Mouse (Mus musculus): ENCODE data around the gene Omp. TPM values are rescaled to one million over a fixed set of nuclear protein-coding genes. Genes with fewer than 3 reads are reported as not detected.
"Not testable (repeated sequence)": the region's sequence is repeated elsewhere in the genome, so short reads cannot be mapped to it uniquely, and the experiment has no call there.

The Omp gene
- 0.10 TPM in 2 replicates for polyA plus RNA-seq (2016; fragmentation: Nextera tagmentation; extraction: Ambion mirVana)

GRCm38 (mm10) chr7:98145402-98145801 is at the start of gene Omp:
Gene Omp, minus strand, starts transcription at chr7:98145502.
- 0 out of 2 replicates have a peak within 1 kb of the TSS, but pooled peaks have one; percentile 13 for H3K27ac ChIP-seq (replicated peaks)
- H3K27me3 ChIP-seq (ENCODE audit: low read depth, poor library complexity, severe bottlenecking) = no peaks in the 10 kb centered on the region
- no peaks in the 10 kb centered on the region for H3K9me3 ChIP-seq (replicated peaks)
- H3K4me3 ChIP-seq = no peak within 1 kb of the TSS
- WGBS = 96% methylated on average over 5 of the region's 5 CpGs
- DNase-seq (ENCODE audit: low spot score) = no peak
- H3K36me3 ChIP-seq = no peaks in the 10 kb centered on the region
- H3K4me1 ChIP-seq = peaks cover 60% of the 10 kb centered on the region

- Histone ChIP-seq H3K36me3 (no peaks in the 10 kb centered on the region), H3K27ac (replicated peaks) (no peak overlapping the region), H3K4me1 (peaks cover 22% of the 10 kb centered on the region), H3K27me3 (ENCODE audit: low read depth, poor library complexity, severe bottlenecking) (peaks cover 78% of the 10 kb centered on the region), H3K9me3 (replicated peaks) (no peaks in the 10 kb centered on the region), H3K4me3 (peak overlapping the region; percentile 58)
- WGBS = 3% methylated on average over 61 of the region's 61 CpGs
- DNase-seq (ENCODE audit: low spot score) = peak; percentile 47
These were observed 48.9 kb upstream of the Omp start for GRCm38 (mm10) chr7:98194026-98194792.

GRCm38 (mm10) chr7:98193515-98194025 is 48.3 kb upstream of the Omp start:
- 7% methylated on average over 36 of the region's 36 CpGs for WGBS
- peaks cover 80% of the 10 kb centered on the region for H3K27me3 ChIP-seq (ENCODE audit: low read depth, poor library complexity, severe bottlenecking)

GRCm38 (mm10) chr7:98191571-98192250 is 46.4 kb upstream of the Omp start:
- WGBS = 61% methylated on average over 17 of the region's 17 CpGs

More at GRCm38 (mm10) chr7:98193515-98194025, 48.3 kb upstream of the Omp start:
- Histone ChIP-seq H3K9me3 (replicated peaks) (no peaks in the 10 kb centered on the region), H3K4me1 (peaks cover 22% of the 10 kb centered on the region), H3K27ac (replicated peaks) (no peak overlapping the region), H3K36me3 (no peaks in the 10 kb centered on the region), H3K4me3 (peak overlapping the region; percentile 58)
- DNase-seq (ENCODE audit: low spot score) = peak; percentile 57

GRCm38 (mm10) chr7:98190578-98190977 is 45.3 kb upstream of the Omp start:
- Histone ChIP-seq H3K27me3 (ENCODE audit: low read depth, poor library complexity, severe bottlenecking) (peaks cover 65% of the 10 kb centered on the region), H3K27ac (replicated peaks) (no peak overlapping the region), H3K4me1 (peaks cover 39% of the 10 kb centered on the region), H3K4me3 (no peak overlapping the region), H3K36me3 (no peaks in the 10 kb centered on the region), H3K9me3 (replicated peaks) (no peaks in the 10 kb centered on the region)
- 84% methylated on average over 1 of the region's 1 CpGs for WGBS
- no peak for DNase-seq (ENCODE audit: low spot score)

More at GRCm38 (mm10) chr7:98191571-98192250, 46.4 kb upstream of the Omp start:
- no peaks in the 10 kb centered on the region for H3K36me3 ChIP-seq
- H3K4me3 ChIP-seq = no peak overlapping the region
- peaks cover 28% of the 10 kb centered on the region for H3K4me1 ChIP-seq
- peaks cover 73% of the 10 kb centered on the region for H3K27me3 ChIP-seq (ENCODE audit: low read depth, poor library complexity, severe bottlenecking)
- H3K27ac ChIP-seq (replicated peaks) = no peak overlapping the region
- no peak for DNase-seq (ENCODE audit: low spot score)
- H3K9me3 ChIP-seq (replicated peaks) = no peaks in the 10 kb centered on the region

GRCm38 (mm10) chr7:98189745-98190144 is 44.4 kb upstream of the Omp start:
- DNase-seq (ENCODE audit: low spot score) = no peak
- peaks cover 64% of the 10 kb centered on the region for H3K27me3 ChIP-seq (ENCODE audit: low read depth, poor library complexity, severe bottlenecking)
- WGBS = 53% methylated on average over 3 of the region's 3 CpGs

GRCm38 (mm10) chr7:98188680-98189079 is 43.4 kb upstream of the Omp start:
- WGBS = 78% methylated on average over 2 of the region's 2 CpGs
- no peak overlapping the region for H3K27ac ChIP-seq (replicated peaks)
- peaks cover 53% of the 10 kb centered on the region for H3K27me3 ChIP-seq (ENCODE audit: low read depth, poor library complexity, severe bottlenecking)

More at GRCm38 (mm10) chr7:98189745-98190144, 44.4 kb upstream of the Omp start:
- Histone ChIP-seq H3K27ac (replicated peaks) (no peak overlapping the region), H3K4me1 (peaks cover 42% of the 10 kb centered on the region), H3K4me3 (no peak overlapping the region), H3K9me3 (replicated peaks) (no peaks in the 10 kb centered on the region), H3K36me3 (no peaks in the 10 kb centered on the region)

GRCm38 (mm10) chr7:98188238-98188637 is 42.9 kb upstream of the Omp start:
- no peaks in the 10 kb centered on the region for H3K9me3 ChIP-seq (replicated peaks)
- H3K4me1 ChIP-seq = peaks cover 29% of the 10 kb centered on the region
- H3K36me3 ChIP-seq = no peaks in the 10 kb centered on the region
- DNase-seq (ENCODE audit: low spot score) = no peak
- H3K4me3 ChIP-seq = no peak overlapping the region
- no peak overlapping the region for H3K27ac ChIP-seq (replicated peaks)
- peaks cover 49% of the 10 kb centered on the region for H3K27me3 ChIP-seq (ENCODE audit: low read depth, poor library complexity, severe bottlenecking)
- 95% methylated on average over 2 of the region's 2 CpGs for WGBS

More at GRCm38 (mm10) chr7:98188680-98189079, 43.4 kb upstream of the Omp start:
- no peaks in the 10 kb centered on the region for H3K36me3 ChIP-seq
- no peak for DNase-seq (ENCODE audit: low spot score)
- H3K9me3 ChIP-seq (replicated peaks) = no peaks in the 10 kb centered on the region
- no peak overlapping the region for H3K4me3 ChIP-seq
- peaks cover 33% of the 10 kb centered on the region for H3K4me1 ChIP-seq

GRCm38 (mm10) chr7:98187332-98187731 is 42.0 kb upstream of the Omp start:
- H3K4me3 ChIP-seq; H3K9me3 ChIP-seq (replicated peaks); H3K36me3 ChIP-seq; DNase-seq (ENCODE audit: low spot score); H3K27ac ChIP-seq (replicated peaks): not testable (repeated sequence)
- Histone ChIP-seq H3K4me1 (peaks cover 25% of the 10 kb centered on the region), H3K27me3 (ENCODE audit: low read depth, poor library complexity, severe bottlenecking) (peaks cover 40% of the 10 kb centered on the region)
- WGBS = 88% methylated on average over 3 of the region's 3 CpGs

GRCm38 (mm10) chr7:98186637-98187036 is 41.3 kb upstream of the Omp start:
- Histone ChIP-seq H3K9me3 (replicated peaks) (no peaks in the 10 kb centered on the region), H3K36me3 (no peaks in the 10 kb centered on the region), H3K27me3 (ENCODE audit: low read depth, poor library complexity, severe bottlenecking) (peaks cover 33% of the 10 kb centered on the region), H3K27ac (replicated peaks) (no peak overlapping the region), H3K4me1 (peaks cover 25% of the 10 kb centered on the region), H3K4me3 (no peak overlapping the region)
- WGBS = 64% methylated on average over 8 of the region's 8 CpGs
- DNase-seq (ENCODE audit: low spot score) = no peak

- Histone ChIP-seq H3K4me3 (no peak overlapping the region), H3K27ac (replicated peaks) (no peak overlapping the region), H3K4me1 (peaks cover 25% of the 10 kb centered on the region), H3K27me3 (ENCODE audit: low read depth, poor library complexity, severe bottlenecking) (peaks cover 25% of the 10 kb centered on the region), H3K9me3 (replicated peaks) (no peaks in the 10 kb centered on the region), H3K36me3 (no peaks in the 10 kb centered on the region)
- WGBS = 86% methylated on average over 6 of the region's 6 CpGs
- DNase-seq (ENCODE audit: low spot score) = no peak
These were observed 40.0 kb upstream of the Omp start for GRCm38 (mm10) chr7:98185326-98185725.

- Histone ChIP-seq H3K27ac (replicated peaks) (peak overlapping the region; percentile 83), H3K36me3 (no peaks in the 10 kb centered on the region), H3K4me3 (peak overlapping the region; percentile 84), H3K9me3 (replicated peaks) (no peaks in the 10 kb centered on the region), H3K27me3 (ENCODE audit: low read depth, poor library complexity, severe bottlenecking) (peaks cover 37% of the 10 kb centered on the region), H3K4me1 (peaks cover 20% of the 10 kb centered on the region)
- WGBS = 92% methylated on average over 5 of the region's 5 CpGs
- no peak for DNase-seq (ENCODE audit: low spot score)
These were observed 33.4 kb upstream of the Omp start for GRCm38 (mm10) chr7:98178560-98179231.
